Mouse (Mus musculus) adrenal gland, adult 18-20 months (tissue): ENCODE data around the gene Fam221b. TPM values are rescaled to one million over a fixed set of nuclear protein-coding genes. Genes with fewer than 3 reads are reported as not detected.

Experiments used
- DNase-seq, 2 experiments: peaks; one replicate each; pipeline ENCODE4 v3.0.0; 2021 to 2022; ENCODE audit warnings: low spot score in 2 of 2
- microRNA-seq, 2 experiments: library from miRNA; unstranded; fragments of <30 nt; microRNA quantifications; one replicate each; pipeline ENCODE4 v1.2.0; 2021; ENCODE audit warnings: borderline number of aligned reads in 2 of 2
- total RNA-seq, 2 experiments: library from RNA; stranded (reverse); gene quantifications; 1 replicate in 1 of 2; 2 replicates in 1 of 2; pipeline ENCODE4 v1.2.3; 2021

The Fam221b gene
- total RNA-seq, 2 experiments from 2014 or later: 0.19 to 0.40 TPM

DNA sequence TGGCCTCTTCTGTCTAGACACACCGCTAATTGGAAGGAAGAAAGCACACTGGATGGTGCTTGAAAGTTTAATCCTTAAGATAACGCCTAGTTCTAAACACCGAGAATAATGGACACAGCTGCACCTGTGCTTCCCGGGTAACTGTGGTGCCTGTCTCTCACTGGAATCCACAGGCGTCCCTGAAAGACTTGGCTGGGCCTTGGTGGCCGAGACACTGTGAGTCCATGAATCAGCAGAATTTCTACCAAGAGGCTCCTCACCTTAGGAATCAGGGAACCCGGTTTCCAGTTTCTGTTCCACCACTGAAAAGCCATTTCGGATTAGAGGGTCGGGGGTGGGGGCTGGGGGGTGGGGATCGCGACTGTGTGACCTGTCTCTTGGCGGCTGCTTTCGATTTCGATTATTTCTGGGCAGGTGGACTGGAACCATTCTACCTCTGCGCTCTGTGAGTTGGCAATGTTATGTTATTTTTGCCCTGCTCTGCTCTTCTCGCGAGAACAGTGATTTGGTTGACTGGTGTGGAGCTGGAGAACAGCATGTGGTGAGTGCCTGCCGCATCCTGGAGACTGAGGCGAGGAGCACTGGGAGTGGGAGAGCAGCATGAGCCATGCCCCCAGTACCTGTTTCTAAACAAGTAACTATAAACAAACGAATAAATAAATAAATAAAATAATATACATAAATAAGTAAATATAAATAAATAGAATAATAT, 39.7 kb downstream of the Fam221b start:
- no peak for DNase-seq

DNA sequence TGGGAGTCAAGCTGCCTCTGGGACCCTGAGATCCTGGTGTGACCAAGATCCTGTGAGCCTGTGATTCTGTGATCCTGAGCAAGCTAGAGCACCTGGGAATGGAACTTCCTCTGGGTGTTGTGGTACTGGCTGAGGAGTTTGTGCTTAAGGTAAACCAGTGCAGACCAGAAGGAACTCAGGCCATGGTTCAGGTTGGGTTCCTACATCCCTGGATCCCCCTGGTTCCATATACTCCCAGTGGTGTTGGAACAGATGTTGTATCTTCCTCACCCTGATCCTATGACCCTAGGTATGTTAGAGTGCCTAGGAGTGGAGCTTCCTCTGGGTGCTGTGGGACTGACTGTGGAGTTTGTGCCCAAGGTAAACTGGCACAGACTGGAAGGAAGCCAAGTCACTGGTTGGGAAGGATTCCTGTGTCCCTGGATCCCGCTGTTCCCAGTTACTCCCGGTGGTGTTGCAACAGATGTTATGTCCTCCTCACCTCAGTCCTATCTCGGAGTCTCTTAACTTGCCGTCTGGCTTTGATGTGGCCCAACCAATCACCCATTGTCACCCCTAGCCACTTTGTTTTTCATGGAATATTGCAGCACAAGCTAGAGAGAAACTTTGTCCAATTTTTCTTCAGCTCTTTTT, 48.7 kb downstream of the Fam221b start:
- no peak for DNase-seq

DNA sequence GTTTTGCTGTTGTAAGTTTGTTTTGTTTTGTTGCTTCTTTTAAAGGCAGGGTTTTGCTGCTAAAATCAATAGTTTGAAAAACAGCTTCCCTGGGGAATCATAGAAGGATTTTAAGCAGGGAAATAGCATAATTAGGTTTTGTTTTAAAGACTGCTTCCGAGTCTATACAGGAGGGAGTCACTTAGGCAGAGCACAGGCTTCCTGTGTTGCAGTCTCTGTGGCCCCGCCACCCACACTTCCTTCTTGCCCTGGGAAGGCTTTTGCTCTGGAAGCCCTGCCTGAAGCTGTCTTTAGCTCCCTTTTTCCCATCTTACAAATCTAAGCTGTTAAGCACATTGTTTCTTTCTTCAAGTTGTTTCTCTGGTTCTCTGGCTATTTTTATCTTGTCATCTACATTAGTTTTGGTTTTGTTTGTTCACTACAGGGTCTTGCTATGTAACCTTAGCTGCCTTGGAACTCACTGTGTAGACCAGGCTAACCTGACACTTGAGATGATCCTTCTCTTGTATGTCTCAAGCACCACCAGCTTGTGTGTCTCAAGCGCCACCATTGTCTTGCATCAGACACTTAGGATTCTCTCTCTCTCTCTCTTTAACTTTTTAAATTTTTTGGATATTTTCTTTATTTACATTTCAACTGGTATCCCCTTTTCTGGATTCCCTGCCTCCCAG, 55.8 kb downstream of the Fam221b start:
- DNase-seq: no peak

DNA sequence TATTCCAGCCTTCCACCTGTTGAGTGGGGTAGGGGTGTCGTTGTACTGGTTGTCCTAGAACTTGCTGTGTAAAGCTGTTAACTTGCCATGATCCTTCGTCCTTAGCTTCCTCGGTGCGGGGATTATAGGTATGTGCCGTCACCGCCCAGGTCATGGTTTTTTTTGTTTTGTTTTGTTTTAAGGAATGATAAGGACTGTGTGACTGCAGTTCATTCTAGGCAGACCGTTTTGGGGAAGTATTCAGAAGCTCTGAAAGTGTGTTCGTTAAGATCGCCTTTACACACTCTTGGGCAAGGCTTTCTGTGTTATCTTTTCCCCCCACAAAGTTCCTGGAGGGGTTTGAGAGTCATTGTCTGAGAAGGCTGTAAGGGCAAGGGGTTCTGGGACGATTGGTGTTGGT, 56.4 kb downstream of the Fam221b start:
- DNase-seq: no peak

Small RNA genes within 50 kb of the gene (microRNA-seq; reads per million reads assigned to microRNA genes)
- 0.47 to 1.8 reads per million in 2 experiments for gene Gm25262

Other genes starting within 250 kb of the Fam221b start
- not detected for gene Fam166b, start 240.0 kb downstream of the Fam221b start, total RNA-seq
- 10 to 100 TPM; 67.6 to 72.3 TPM for gene Tesk1, start 227.2 kb downstream of the Fam221b start, total RNA-seq
- 1 to 10 TPM; 2.6 to 2.8 TPM for gene Cd72, start 214.5 kb downstream of the Fam221b start, total RNA-seq
- under 1 TPM in 1 of 2 experiments, not detected in 1; 0.38 TPM for gene Sit1, start 185.4 kb downstream of the Fam221b start, total RNA-seq
- 10 to 100 TPM; 49.7 to 58.0 TPM for gene Ccdc107, start 176.2 kb downstream of the Fam221b start, total RNA-seq
- gene Arhgef39, start 169.4 kb downstream of the Fam221b start, total RNA-seq: 1 to 10 TPM; 1.1 to 1.9 TPM
- under 1 TPM; 0.56 to 0.61 TPM for gene Car9, start 162.2 kb downstream of the Fam221b start, total RNA-seq
- 10 to 100 TPM; 33.4 to 61.7 TPM for gene Tpm2, start 145.4 kb downstream of the Fam221b start, total RNA-seq
- 100 to 1,000 TPM in 1 of 2 experiments, 10 to 100 TPM in 1; 95.8 to 144 TPM for gene Creb3, start 106.8 kb downstream of the Fam221b start, total RNA-seq
- gene Tln1, start 106.5 kb downstream of the Fam221b start, total RNA-seq: 100 to 1,000 TPM; 167 to 208 TPM
- 10 to 100 TPM; 40.7 to 48.7 TPM for gene Rgp1, start 90.4 kb downstream of the Fam221b start, total RNA-seq
- 1 to 10 TPM; 8.2 to 8.3 TPM for gene Gba2, start 90.3 kb downstream of the Fam221b start, total RNA-seq
- gene Msmp, start 84.7 kb downstream of the Fam221b start, total RNA-seq: under 1 TPM; 0.70 to 0.73 TPM
- gene Npr2, start 37.2 kb downstream of the Fam221b start, total RNA-seq: 10 to 100 TPM; 24.9 to 42.4 TPM
- under 1 TPM; 0.53 to 0.54 TPM for gene Spag8, start 15.6 kb downstream of the Fam221b start, total RNA-seq
- 100 to 1,000 TPM in 1 of 2 experiments, 10 to 100 TPM in 1; 79.2 to 121 TPM for gene Hint2, start 12.7 kb downstream of the Fam221b start, total RNA-seq
- 1 to 10 TPM; 5.2 to 7.5 TPM for gene Tmem8b, start 174 bp downstream of the Fam221b start, total RNA-seq
- gene Olfr70, start 31.7 kb upstream of the Fam221b start, total RNA-seq: not detected
- gene Olfr71, start 41.1 kb upstream of the Fam221b start, total RNA-seq: not detected
- gene Hrct1, start 58.0 kb upstream of the Fam221b start, total RNA-seq: 1 to 10 TPM; 2.4 to 6.4 TPM
- 1 to 10 TPM; 1.6 to 2.3 TPM for gene Spaar, start 60.9 kb upstream of the Fam221b start, total RNA-seq
- not detected for gene Olfr159, start 101.9 kb upstream of the Fam221b start, total RNA-seq
- gene Olfr156, start 154.8 kb upstream of the Fam221b start, total RNA-seq: not detected
- gene Olfr157, start 171.1 kb upstream of the Fam221b start, total RNA-seq: not detected
- gene Olfr155, start 182.4 kb upstream of the Fam221b start, total RNA-seq: not detected
- 10 to 100 TPM; 17.4 to 22.0 TPM for gene Reck, start 206.4 kb upstream of the Fam221b start, total RNA-seq